Comparison of ENCODE assay signal across 12 mouse cellular contexts in genomic region chr12:106046143-106046795, GRCm38 (mm10). TPM values are rescaled to one million over a fixed set of nuclear protein-coding genes. Genes with fewer than 3 reads are reported as not detected.
DNase-seq lines count a peak whose midpoint lies in the region; ATAC-seq lines count a peak whose summit lies in the region.
"Had no signal": no experiment of that assay in that cellular context is flagged by ENCODE, and none has a peak within 500 bp of the region (broad histone marks: within the 10 kb centered on the region; RNA-seq: fewer than 3 reads in every experiment).

No protein-coding gene starts in this region.

- no peak for ATAC-seq in heart, embryonic 13.5 days (ENCODE audit: extremely low read depth, insufficient number of reproducible peaks, low FRiP score, low TSS enrichment)
- no peak for ATAC-seq in megakaryocyte, adult 5-6 weeks (ENCODE audit: poor library complexity, severe bottlenecking)

- peak overlapping the region; percentile 55 for H3K27ac ChIP-seq in heart, embryonic 13.5 days (replicated peaks)
- H3K27ac ChIP-seq: embryonic facial prominence, embryonic 12.5 days had no signal

- intact Hi-C loops in heart, postnatal 10 days (cut with DNase I) = no loop called here

- DNase-seq in heart, postnatal 10 days = no peak
- DNase-seq in embryo, embryonic 9.5 days (ENCODE audit: extremely low spot score) = peak; percentile 8
- DNase-seq in mesoderm, embryonic 11.5 days (ENCODE audit: low read depth, low spot score) = peak; percentile 12
- DNase-seq in kidney, postnatal 14 days = no peak
- DNase-seq: adrenal gland, postnatal 36 days; cerebellum, adult 11 months; lung, adult 2 months; thymus, postnatal 36 days had no signal

- no peak overlapping the region for H3K4me3 ChIP-seq in heart, embryonic 13.5 days
- peak overlapping the region; percentile 65 for H3K4me3 ChIP-seq in megakaryocyte, embryonic 14.5 days (replicated peaks)
- H3K4me3 ChIP-seq: embryonic facial prominence, embryonic 12.5 days had no signal

- peak overlapping the region; percentile 16; the same call in 1 of the 2 replicates for H3K4me2 ChIP-seq in heart, embryonic 13.5 days
- H3K4me2 ChIP-seq: embryonic facial prominence, embryonic 12.5 days had no signal

- WGBS in heart, embryonic 13.5 days = 16% methylated on average over 9 of the region's 9 CpGs

- no peaks in the 10 kb centered on the region for H3K9me3 ChIP-seq in heart, embryonic 13.5 days
- H3K9me3 ChIP-seq in megakaryocyte, embryonic 14.5 days = no peaks in the 10 kb centered on the region
- H3K9me3 ChIP-seq: embryonic facial prominence, embryonic 12.5 days had no signal

- H3K9ac ChIP-seq in heart, embryonic 13.5 days = no peak overlapping the region
- H3K9ac ChIP-seq: embryonic facial prominence, embryonic 12.5 days had no signal

- H3K4me1 ChIP-seq in heart, embryonic 13.5 days = peaks cover 16% of the 10 kb centered on the region
- H3K4me1 ChIP-seq in megakaryocyte, embryonic 14.5 days = peaks cover 31% of the 10 kb centered on the region

- no peaks in the 10 kb centered on the region for H3K27me3 ChIP-seq in heart, embryonic 13.5 days (replicated peaks)
- no peaks in the 10 kb centered on the region for H3K27me3 ChIP-seq in megakaryocyte, embryonic 14.5 days (replicated peaks)
- H3K27me3 ChIP-seq: embryonic facial prominence, embryonic 12.5 days had no signal

- H3K36me3 ChIP-seq in heart, embryonic 13.5 days = peaks cover 41% of the 10 kb centered on the region
- peaks cover 74% of the 10 kb centered on the region for H3K36me3 ChIP-seq in megakaryocyte, embryonic 14.5 days (replicated peaks; ENCODE audit: low read length)

RNA-seq across cellular contexts. Expression of gene Vrk1, which starts 36.2 kb away (rescaled TPM):
- polyA plus RNA-seq in heart, embryonic 13.5 days (2015; fragmentation: Nextera tagmentation; extraction: Ambion mirVana) = 41.4 and 43.7 TPM in 2 replicates
- total RNA-seq in heart, postnatal 10 days (2021) = 10 to 100 TPM; 17.8 to 19.1 TPM
- 1.4 and 16.6 TPM in 2 replicates for polyA plus RNA-seq in megakaryocyte, embryonic 14.5 days (2012; ENCODE audit: insufficient read depth, low replicate concordance)
- total RNA-seq in megakaryocyte, adult 5-6 weeks (2015) = 133 and 142 TPM in 2 replicates
- total RNA-seq in megakaryocyte, adult 5-6 weeks (2017) = 184 and 208 TPM in 2 replicates

Comparison
In these comparisons a context has a peak if more than half of its experiments do, and no peak if none do; other contexts are left out.
1. DNase-seq: peak in embryo, embryonic 9.5 days (single experiment) and mesoderm, embryonic 11.5 days (single experiment); none in heart, postnatal 10 days (0 of 2) and kidney, postnatal 14 days (single experiment).
2. RNA of gene Vrk1, which starts 36.2 kb away (total RNA-seq): 133 to 208 TPM in megakaryocyte, adult 5-6 weeks; 17.8 to 19.1 TPM in heart, postnatal 10 days; every median in the first group is over 4 times any median in the second.